Mouse (Mus musculus) CH12.LX (cell line): ENCODE results near the gene Cfap61. TPM values are rescaled to one million over a fixed set of nuclear protein-coding genes. Genes with fewer than 3 reads are reported as not detected.

Experiments used
- DNase-seq: peaks from one replicate; pipeline ENCODE4 v3.0.0-alpha.2; 2013; ENCODE audit errors: extremely low read depth
- H3K27ac ChIP-seq: 2 replicates; pipeline ENCODE4 v1.5.1; 2012; ENCODE audit warnings: low read depth, mild to moderate bottlenecking, control low read depth, moderate library complexity; ENCODE audit not compliant: insufficient read depth
- H3K27me3 ChIP-seq: replicated peaks from 2 replicates; pipeline ENCODE3; 2012; ENCODE audit warnings: inconsistent platforms
- H3K36me3 ChIP-seq, 2 experiments: replicated peaks in 1 of 2; 2 replicates each; pipeline versions ENCODE3 to v1.6.1; 2012; ENCODE audit warnings: inconsistent platforms in 1 of 2, low read length in 1 of 2, mild to moderate bottlenecking in 1 of 2, mixed read lengths in 1 of 2, moderate library complexity in 1 of 2; ENCODE audit not compliant: control insufficient read depth in 1 of 2, insufficient read depth in 1 of 2
- H3K4me1 ChIP-seq, 2 experiments: 2 replicates each; pipeline ENCODE4 v1.6.1; 2012; ENCODE audit warnings: inconsistent platforms in 1 of 2, moderate library complexity in 1 of 2; ENCODE audit not compliant: insufficient read depth in 2 of 2, control insufficient read depth in 1 of 2
- H3K4me2 ChIP-seq: 2 replicates; pipeline ENCODE4 v1.6.1; 2012; ENCODE audit warnings: low read depth, mild to moderate bottlenecking, control low read depth; ENCODE audit not compliant: poor library complexity, insufficient read depth, severe bottlenecking
- H3K4me3 ChIP-seq, 3 experiments: fragments of 150-350 bp in 1 of 3; sonication (generic) in 1 of 3; replicated peaks in 1 of 3; 2 replicates each; pipeline versions ENCODE3 to v1.5.1; 2011 to 2012; ENCODE audit warnings: low read depth in 2 of 3, low read length in 2 of 3, mild to moderate bottlenecking in 2 of 3, moderate library complexity in 2 of 3, control low read depth in 1 of 3, improper control_type of control experiment in 1 of 3, inconsistent platforms in 1 of 3, mixed read lengths in 1 of 3; ENCODE audit not compliant: poor library complexity in 1 of 3
- H3K79me2 ChIP-seq: replicated peaks from 2 replicates; pipeline ENCODE4 v1.6.1; 2012; ENCODE audit warnings: mild to moderate bottlenecking, moderate library complexity; ENCODE audit not compliant: control insufficient read depth, poor library complexity, insufficient read depth, severe bottlenecking; ENCODE audit errors: extremely low read depth
- H3K9ac ChIP-seq: 2 replicates; pipeline ENCODE4 v1.6.1; 2012; ENCODE audit warnings: low read depth, mild to moderate bottlenecking, control low read depth, moderate library complexity; ENCODE audit not compliant: insufficient read depth
- H3K9me3 ChIP-seq: replicated peaks from 2 replicates; pipeline ENCODE3; 2012; ENCODE audit warnings: low read length, inconsistent platforms, mixed read lengths
- BHLHE40 ChIP-seq: IDR thresholded peaks from 2 replicates; pipeline ENCODE4 v1.6.1; 2011; ENCODE audit warnings: mild to moderate bottlenecking, low read depth, low read length, improper control_type of control experiment
- CHD1 ChIP-seq: IDR thresholded peaks from 2 replicates; pipeline ENCODE4 v1.6.1; 2012; ENCODE audit warnings: low read depth, low read length, improper control_type of control experiment, inconsistent platforms
- CHD2 ChIP-seq: IDR thresholded peaks from 2 replicates; pipeline ENCODE4 v1.6.1; 2011; ENCODE audit warnings: low read length, improper control_type of control experiment
- ETS1 ChIP-seq: conservative IDR thresholded peaks from 2 replicates; pipeline ENCODE4 v1.6.1; 2012; ENCODE audit warnings: low read depth, mild to moderate bottlenecking, inconsistent platforms, low read length, improper control_type of control experiment, moderate library complexity
- HCFC1 ChIP-seq: IDR thresholded peaks from 2 replicates; pipeline ENCODE4 v1.6.1; 2012; ENCODE audit warnings: low read depth, mild to moderate bottlenecking, inconsistent platforms, low read length, improper control_type of control experiment
- IRF4 ChIP-seq: IDR thresholded peaks from 2 replicates; pipeline ENCODE4 v1.6.1; 2014; ENCODE audit warnings: low read depth, mild to moderate bottlenecking, inconsistent platforms, low read length, improper control_type of control experiment
- JUN ChIP-seq: IDR thresholded peaks from 2 replicates; pipeline ENCODE4 v1.6.1; 2011; ENCODE audit warnings: low read depth, mild to moderate bottlenecking, low read length, improper control_type of control experiment, moderate library complexity; ENCODE audit not compliant: insufficient read depth
- JUND ChIP-seq: conservative IDR thresholded peaks from 2 replicates; pipeline ENCODE4 v1.6.1; 2011; ENCODE audit warnings: low read depth, low read length, improper control_type of control experiment
- MAFK ChIP-seq: IDR thresholded peaks from 2 replicates; pipeline ENCODE4 v1.6.1; 2011; ENCODE audit warnings: low read length, improper control_type of control experiment; ENCODE audit not compliant: insufficient replicate concordance
- MXI1 ChIP-seq: IDR thresholded peaks from 2 replicates; pipeline ENCODE4 v1.6.1; 2011; ENCODE audit warnings: mild to moderate bottlenecking, low read depth, low read length, improper control_type of control experiment
- MYC ChIP-seq: IDR thresholded peaks from 2 replicates; pipeline ENCODE4 v1.6.1; 2011; ENCODE audit warnings: low read depth, mild to moderate bottlenecking, improper control_type of control experiment, low read length
- RAD21 ChIP-seq: IDR thresholded peaks from 2 replicates; pipeline ENCODE4 v1.6.1; 2011; ENCODE audit warnings: low read depth, mild to moderate bottlenecking, low read length, improper control_type of control experiment, moderate library complexity
- SIN3A ChIP-seq: IDR thresholded peaks from 2 replicates; pipeline ENCODE4 v1.6.1; 2012; ENCODE audit warnings: low read length, improper control_type of control experiment, inconsistent platforms
- ZMIZ1 ChIP-seq: IDR thresholded peaks from 2 replicates; pipeline ENCODE4 v1.6.1; 2012; ENCODE audit warnings: low read depth, mild to moderate bottlenecking, inconsistent platforms, low read length, improper control_type of control experiment
- ZNF384 ChIP-seq: IDR thresholded peaks from 2 replicates; pipeline ENCODE4 v1.6.1; 2012; ENCODE audit warnings: low read depth, low read length, improper control_type of control experiment, inconsistent platforms
- dilution Hi-C: fragments of 300-500 bp; cut with MboI; formaldehyde crosslinking; loops from 2 replicates; pipeline ENCODE4 v1.14.3; 2020; ENCODE audit warnings: low sequenced_read_pairs; ENCODE audit not compliant: extremely low pct_unique_long_range_greater_than_20kb, extremely low pct_ligation_motif_present
- in situ Hi-C: fragments of 300-500 bp; cut with MboI; formaldehyde crosslinking; loops from 3 replicates; pipeline ENCODE4 v1.14.3; 2019; ENCODE audit warnings: low sequenced_read_pairs, low pct_ligation_motif_present, low pct_unique_long_range_greater_than_20kb, mixed read lengths
- polyA plus RNA-seq: library from polyadenylated mRNA; unstranded; fragments of >175 nt; gene quantifications from 2 replicates; pipeline ENCODE4 v1.2.1, GENCODE M21; 2012; ENCODE audit warnings: low read depth; ENCODE audit not compliant: insufficient read length
- total RNA-seq, 2 experiments: library from RNA; depleted of rRNA; stranded (reverse); fragments of 300-350 nt in 1 of 2; fragments of >200 nt in 1 of 2; gene quantifications; 2 replicates each; pipeline ENCODE4 v1.2.3; 2012 to 2014

The Cfap61 gene
- total and polyA plus RNA-seq, 3 experiments = 0.34 TPM; not detected in 2

DNA sequence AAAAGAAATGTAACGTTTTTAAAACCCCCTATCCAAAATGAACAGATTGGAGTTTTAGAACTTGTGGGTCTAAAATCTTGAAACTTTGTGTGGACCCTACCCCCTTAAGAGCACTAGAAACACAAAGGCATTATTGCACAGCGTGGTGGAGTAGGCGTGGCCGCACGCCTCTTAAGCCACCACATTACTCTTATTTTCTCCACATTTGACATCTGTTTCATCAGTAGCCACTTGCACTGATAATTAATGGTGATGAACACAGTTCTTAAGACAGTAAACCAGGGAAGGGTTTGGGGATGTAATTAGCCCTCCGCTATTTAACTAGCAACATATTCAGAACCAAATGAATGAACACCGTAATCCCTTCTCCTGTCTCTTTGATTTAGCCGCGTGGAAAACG is 21.3 kb downstream of the Cfap61 start:
- Histone ChIP-seq H3K79me2 (no peaks in the 10 kb centered on the region), H3K27me3 (no peaks in the 10 kb centered on the region), H3K36me3 (no peaks in the 10 kb centered on the region), H3K9ac (no peak overlapping the region), H3K4me2 (no peak overlapping the region), H3K4me3 (no peak overlapping the region), H3K9me3 (peaks cover 2% of the 10 kb centered on the region), H3K27ac (no peak overlapping the region), H3K4me1 (peaks cover 0 to 7% of the 10 kb centered on the region in 2 experiments; a peak in 1 of 4 replicates)
- DNase-seq = no peak
- dilution Hi-C loops = no loop called here
- in situ Hi-C loops = loop anchor here (10.0 to 25.0 kb wide), 4 partner anchors 281 to 656 kb away; no protein-coding TSS in a partner anchor
- no peak for TF ChIP-seq BHLHE40
- no peak for TF ChIP-seq SIN3A
- no peak for TF ChIP-seq CHD2
- no peak for TF ChIP-seq CHD1
- no peak for TF ChIP-seq HCFC1
- TF ChIP-seq ZMIZ1 = no peak
- no peak for TF ChIP-seq JUND
- no peak for TF ChIP-seq MAFK
- TF ChIP-seq ETS1 = no peak
- no peak for TF ChIP-seq MXI1
- no peak for TF ChIP-seq RAD21
- no peak for TF ChIP-seq MYC
- no peak for TF ChIP-seq ZNF384

- peaks cover 2% of the 10 kb centered on the region for H3K9me3 ChIP-seq
- no peak overlapping the region for H3K4me2 ChIP-seq
- peaks cover 0 to 7% of the 10 kb centered on the region in 2 experiments; a peak in 1 of 4 replicates for H3K4me1 ChIP-seq
- in situ Hi-C loops = loop anchor here (10.0 to 25.0 kb wide), 4 partner anchors 281 to 656 kb away; no protein-coding TSS in a partner anchor
- H3K79me2 ChIP-seq = no peaks in the 10 kb centered on the region
- H3K4me3 ChIP-seq = no peak overlapping the region
- no peaks in the 10 kb centered on the region for H3K27me3 ChIP-seq
- DNase-seq = no peak
- TF ChIP-seq MXI1 = no peak
- no peak for TF ChIP-seq JUN
- no peak for TF ChIP-seq IRF4
- TF ChIP-seq SIN3A = no peak
- TF ChIP-seq, all 38 proteins: peak for 0
- Histone ChIP-seq H3K36me3 (no peaks in the 10 kb centered on the region), H3K9ac (no peak overlapping the region), H3K27ac (no peak overlapping the region)
- dilution Hi-C loops = no loop called here
These were observed 21.7 kb downstream of the Cfap61 start for GRCm38 (mm10) chr2:145956318-145956717.
